Mouse (Mus musculus): ENCODE measurements around the gene G430095P16Rik.

DNA sequence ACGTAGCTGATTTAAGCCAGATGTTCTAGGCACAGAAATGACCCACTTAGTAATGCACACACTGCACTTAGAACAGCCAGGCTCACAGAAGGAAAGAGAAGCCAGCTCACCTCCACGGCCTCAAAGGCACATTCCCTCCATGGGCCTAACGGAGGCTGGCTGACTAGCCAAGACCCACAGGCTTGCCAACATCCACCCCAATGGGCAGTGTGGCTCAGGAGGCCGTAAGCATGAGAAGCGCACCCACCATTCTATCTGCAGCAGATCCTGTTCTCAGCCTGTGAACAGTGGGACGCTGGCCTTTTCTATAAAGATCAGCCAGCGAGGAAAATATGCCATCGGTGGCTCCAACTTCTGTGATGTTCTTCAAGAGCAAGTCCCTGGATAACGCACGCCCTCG, 6.0 kb upstream of the G430095P16Rik start:
- TF ChIP-seq POLR2A (IDR thresholded peaks at IDR 0.05; ENCODE audit: insufficient read length, low read depth) = no peak
- no peak for TF ChIP-seq POLR2AphosphoS2 (IDR thresholded peaks at IDR 0.05; ENCODE audit: insufficient read length, low read depth)
- no peak for TF ChIP-seq USF1 (IDR thresholded peaks at IDR 0.05; ENCODE audit: low read depth)
- TF ChIP-seq TCF12 (IDR thresholded peaks at IDR 0.05; ENCODE audit: insufficient read depth, poor library complexity, severe bottlenecking) = no peak
- no peak for TF ChIP-seq REST (IDR thresholded peaks at IDR 0.05; ENCODE audit: insufficient read depth, insufficient read length)
- no peak for TF ChIP-seq MYOG (IDR thresholded peaks at IDR 0.05; ENCODE audit: control insufficient read depth in 1 of 3, insufficient read depth in 1 of 3, insufficient read length in 2 of 3, low read depth in 2 of 3)
- TF ChIP-seq SRF (IDR thresholded peaks at IDR 0.05; ENCODE audit: control insufficient read depth, insufficient read length, low read depth) = no peak

Measured in myocyte (in vitro differentiated cells).